Mouse (Mus musculus) right cerebral cortex, adult 18-20 months (tissue): ENCODE data around the gene Creg1.

ENCODE experiments used
- DNase-seq: peaks from one replicate; pipeline ENCODE4 v3.0.0; 2022; ENCODE audit warnings: mixed read lengths

Creg1 gene

GRCm38 (mm10) chr1:165789066-165789660 lies 25.6 kb downstream of the Creg1 start:
- no peak for DNase-seq

GRCm38 (mm10) chr1:165789963-165790362 lies 26.4 kb downstream of the Creg1 start:
- DNase-seq, result no peak

- DNase-seq, result no peak
Observed at GRCm38 (mm10) chr1:165790461-165791210, 27.1 kb downstream of the Creg1 start.

- no peak for DNase-seq
Observed at GRCm38 (mm10) chr1:165791411-165791810, 27.9 kb downstream of the Creg1 start.

- no peak for DNase-seq
Observed at GRCm38 (mm10) chr1:165801709-165802310, 38.3 kb downstream of the Creg1 start.

- DNase-seq, result no peak
Observed at GRCm38 (mm10) chr1:165803107-165803506, 39.6 kb downstream of the Creg1 start.

GRCm38 (mm10) chr1:165804133-165804532 lies 40.6 kb downstream of the Creg1 start:
- DNase-seq, result no peak

- DNase-seq, result no peak
Observed at GRCm38 (mm10) chr1:165810633-165811032, 47.1 kb downstream of the Creg1 start.

GRCm38 (mm10) chr1:165811170-165811569 lies 47.6 kb downstream of the Creg1 start:
- DNase-seq, result no peak

- no peak for DNase-seq
Observed at GRCm38 (mm10) chr1:165812775-165813174, 49.2 kb downstream of the Creg1 start.

GRCm38 (mm10) chr1:165814116-165814515 lies 50.6 kb downstream of the Creg1 start:
- no peak for DNase-seq

- DNase-seq, result no peak
Observed at GRCm38 (mm10) chr1:165814521-165815278, 51.2 kb downstream of the Creg1 start.

- DNase-seq, result no peak
Observed at GRCm38 (mm10) chr1:165816391-165816790, 52.8 kb downstream of the Creg1 start.

- DNase-seq, result no peak
Observed at GRCm38 (mm10) chr1:165817264-165817663, 53.7 kb downstream of the Creg1 start.

- no peak for DNase-seq
Observed at GRCm38 (mm10) chr1:165818145-165818860, 54.8 kb downstream of the Creg1 start.

GRCm38 (mm10) chr1:165819147-165819546 lies 55.6 kb downstream of the Creg1 start:
- no peak for DNase-seq

GRCm38 (mm10) chr1:165822031-165822430 lies 58.5 kb downstream of the Creg1 start:
- no peak for DNase-seq
